Mouse (Mus musculus): ENCODE measurements at regions not wholly inside any gene's neighbourhood (a gene's known extent, or its start where the extent isn't known, plus 50 kb on each side); places are given as distances from the start of the nearest gene placed in this dataset.

GRCm38 (mm10) chr5:51757864-51758263, 190.3 kb upstream of the Ppargc1a start:
- H3K4me3 ChIP-seq, result no peak overlapping the region
- H3K36me3 ChIP-seq, result no peaks in the 10 kb centered on the region
- no peaks in the 10 kb centered on the region for H3K27me3 ChIP-seq (ENCODE audit: insufficient read depth, poor library complexity, severe bottlenecking)
- no peak overlapping the region for H3K27ac ChIP-seq
- 88% methylated on average over 2 of the region's 2 CpGs for WGBS
- no peaks in the 10 kb centered on the region for H3K9me3 ChIP-seq
- no peak for DNase-seq (ENCODE audit: low spot score)
- no peaks in the 10 kb centered on the region for H3K4me1 ChIP-seq

- Histone ChIP-seq H3K9me3 (no peaks in the 10 kb centered on the region), H3K4me1 (no peaks in the 10 kb centered on the region), H3K4me3 (no peak overlapping the region), H3K36me3 (no peaks in the 10 kb centered on the region), H3K27me3 (ENCODE audit: insufficient read depth, poor library complexity, severe bottlenecking) (no peaks in the 10 kb centered on the region), H3K27ac (no peak overlapping the region)
- WGBS, result 68% methylated on average over 4 of the region's 4 CpGs
- DNase-seq (ENCODE audit: low spot score), result no peak
Measured at GRCm38 (mm10) chr5:51752024-51752423, 184.5 kb upstream of the Ppargc1a start.

- Histone ChIP-seq H3K36me3 (no peaks in the 10 kb centered on the region), H3K27me3 (ENCODE audit: insufficient read depth, poor library complexity, severe bottlenecking) (no peaks in the 10 kb centered on the region), H3K9me3 (no peaks in the 10 kb centered on the region), H3K4me1 (no peaks in the 10 kb centered on the region), H3K4me3 (no peak overlapping the region), H3K27ac (no peak overlapping the region)
- WGBS, result 91% methylated on average over 8 of the region's 8 CpGs
- DNase-seq (ENCODE audit: low spot score), result no peak
Measured at GRCm38 (mm10) chr5:51750456-51750855, 182.9 kb upstream of the Ppargc1a start.

GRCm38 (mm10) chr5:51740893-51741292, 173.4 kb upstream of the Ppargc1a start:
- no peak overlapping the region for H3K27ac ChIP-seq
- H3K36me3 ChIP-seq, result no peaks in the 10 kb centered on the region
- H3K4me3 ChIP-seq, result no peak overlapping the region
- no peaks in the 10 kb centered on the region for H3K9me3 ChIP-seq
- H3K4me1 ChIP-seq, result no peaks in the 10 kb centered on the region
- H3K27me3 ChIP-seq (ENCODE audit: insufficient read depth, poor library complexity, severe bottlenecking), result no peaks in the 10 kb centered on the region
- WGBS, result 93% methylated on average over 8 of the region's 8 CpGs
- DNase-seq (ENCODE audit: low spot score), result no peak

GRCm38 (mm10) chr5:51730241-51730640, 162.7 kb upstream of the Ppargc1a start:
- H3K4me1 ChIP-seq, result no peaks in the 10 kb centered on the region
- DNase-seq (ENCODE audit: low spot score), result no peak
- no peaks in the 10 kb centered on the region for H3K27me3 ChIP-seq (ENCODE audit: insufficient read depth, poor library complexity, severe bottlenecking)
- H3K4me3 ChIP-seq, result no peak overlapping the region
- WGBS, result 91% methylated on average over 1 of the region's 1 CpGs
- H3K27ac ChIP-seq, result no peak overlapping the region
- no peaks in the 10 kb centered on the region for H3K9me3 ChIP-seq
- no peaks in the 10 kb centered on the region for H3K36me3 ChIP-seq

- WGBS, result 69% methylated on average over 1 of the region's 1 CpGs
- Histone ChIP-seq H3K27ac (no peak overlapping the region), H3K4me3 (no peak overlapping the region), H3K36me3 (no peaks in the 10 kb centered on the region), H3K9me3 (no peaks in the 10 kb centered on the region), H3K4me1 (no peaks in the 10 kb centered on the region), H3K27me3 (ENCODE audit: insufficient read depth, poor library complexity, severe bottlenecking) (no peaks in the 10 kb centered on the region)
- DNase-seq (ENCODE audit: low spot score), result no peak
Measured at GRCm38 (mm10) chr5:51729771-51730170, 162.2 kb upstream of the Ppargc1a start.

- Histone ChIP-seq H3K4me3 (no peak overlapping the region), H3K9me3 (no peaks in the 10 kb centered on the region), H3K4me1 (no peaks in the 10 kb centered on the region), H3K36me3 (no peaks in the 10 kb centered on the region), H3K27me3 (ENCODE audit: insufficient read depth, poor library complexity, severe bottlenecking) (no peaks in the 10 kb centered on the region), H3K27ac (no peak overlapping the region)
- no peak for DNase-seq (ENCODE audit: low spot score)
Measured at GRCm38 (mm10) chr5:51726762-51727161, 159.2 kb upstream of the Ppargc1a start.

- 73% methylated on average over 8 of the region's 8 CpGs for WGBS
- H3K9me3 ChIP-seq, result no peaks in the 10 kb centered on the region
- DNase-seq (ENCODE audit: low spot score), result no peak
- no peak overlapping the region for H3K27ac ChIP-seq
- no peaks in the 10 kb centered on the region for H3K36me3 ChIP-seq
- H3K4me3 ChIP-seq, result no peak overlapping the region
- no peaks in the 10 kb centered on the region for H3K27me3 ChIP-seq (ENCODE audit: insufficient read depth, poor library complexity, severe bottlenecking)
- no peaks in the 10 kb centered on the region for H3K4me1 ChIP-seq
Measured at GRCm38 (mm10) chr5:51718911-51719310, 151.4 kb upstream of the Ppargc1a start.

- Histone ChIP-seq H3K9me3 (no peaks in the 10 kb centered on the region), H3K4me1 (no peaks in the 10 kb centered on the region), H3K4me3 (no peak overlapping the region), H3K36me3 (no peaks in the 10 kb centered on the region), H3K27me3 (ENCODE audit: insufficient read depth, poor library complexity, severe bottlenecking) (no peaks in the 10 kb centered on the region), H3K27ac (no peak overlapping the region)
- no peak for DNase-seq (ENCODE audit: low spot score)
- WGBS, result 81% methylated on average over 1 of the region's 1 CpGs
Measured at GRCm38 (mm10) chr5:51718451-51718850, 150.9 kb upstream of the Ppargc1a start.

GRCm38 (mm10) chr5:51711860-51712560, 144.5 kb upstream of the Ppargc1a start:
- 69% methylated on average over 8 of the region's 8 CpGs for WGBS
- H3K27me3 ChIP-seq (ENCODE audit: insufficient read depth, poor library complexity, severe bottlenecking), result no peaks in the 10 kb centered on the region
- H3K4me1 ChIP-seq, result peaks cover 6% of the 10 kb centered on the region; the same call in 1 of the 2 replicates
- H3K4me3 ChIP-seq, result no peak overlapping the region
- no peaks in the 10 kb centered on the region for H3K36me3 ChIP-seq
- no peak for DNase-seq (ENCODE audit: low spot score)
- no peak overlapping the region for H3K27ac ChIP-seq
- H3K9me3 ChIP-seq, result no peaks in the 10 kb centered on the region

GRCm38 (mm10) chr5:51710664-51711063, 143.1 kb upstream of the Ppargc1a start:
- H3K27me3 ChIP-seq (ENCODE audit: insufficient read depth, poor library complexity, severe bottlenecking), result no peaks in the 10 kb centered on the region
- H3K27ac ChIP-seq, result no peak overlapping the region
- H3K4me1 ChIP-seq, result peaks cover 6% of the 10 kb centered on the region; the same call in 1 of the 2 replicates
- no peak for DNase-seq (ENCODE audit: low spot score)
- H3K9me3 ChIP-seq, result no peaks in the 10 kb centered on the region
- WGBS, result 81% methylated on average over 4 of the region's 4 CpGs
- no peak overlapping the region for H3K4me3 ChIP-seq
- no peaks in the 10 kb centered on the region for H3K36me3 ChIP-seq

- H3K27me3 ChIP-seq (ENCODE audit: insufficient read depth, poor library complexity, severe bottlenecking), result no peaks in the 10 kb centered on the region
- no peak overlapping the region for H3K4me3 ChIP-seq
- no peak overlapping the region for H3K27ac ChIP-seq
- DNase-seq (ENCODE audit: low spot score), result no peak
- WGBS, result 84% methylated on average over 6 of the region's 6 CpGs
- H3K9me3 ChIP-seq, result no peaks in the 10 kb centered on the region
- no peaks in the 10 kb centered on the region for H3K36me3 ChIP-seq
- peaks cover 6% of the 10 kb centered on the region; the same call in 1 of the 2 replicates for H3K4me1 ChIP-seq
Measured at GRCm38 (mm10) chr5:51709447-51709991, 142.0 kb upstream of the Ppargc1a start.

GRCm38 (mm10) chr5:51679884-51680283, 112.4 kb upstream of the Ppargc1a start:
- H3K27ac ChIP-seq, result no peak overlapping the region
- H3K4me3 ChIP-seq, result no peak overlapping the region
- no peaks in the 10 kb centered on the region for H3K9me3 ChIP-seq
- no peaks in the 10 kb centered on the region for H3K4me1 ChIP-seq
- no peak for DNase-seq (ENCODE audit: low spot score)
- H3K27me3 ChIP-seq (ENCODE audit: insufficient read depth, poor library complexity, severe bottlenecking), result no peaks in the 10 kb centered on the region
- WGBS, result 87% methylated on average over 4 of the region's 4 CpGs
- no peaks in the 10 kb centered on the region for H3K36me3 ChIP-seq

- Histone ChIP-seq H3K27ac (no peak overlapping the region), H3K27me3 (ENCODE audit: insufficient read depth, poor library complexity, severe bottlenecking) (no peaks in the 10 kb centered on the region), H3K9me3 (no peaks in the 10 kb centered on the region), H3K4me3 (no peak overlapping the region), H3K36me3 (no peaks in the 10 kb centered on the region), H3K4me1 (no peaks in the 10 kb centered on the region)
- no peak for DNase-seq (ENCODE audit: low spot score)
- 91% methylated on average over 5 of the region's 5 CpGs for WGBS
Measured at GRCm38 (mm10) chr5:51671190-51671589, 103.7 kb upstream of the Ppargc1a start.

Measured in heart, embryonic 10.5 days (tissue).